Mouse (Mus musculus) MEL (cell line): ENCODE measurements at regions not wholly inside any gene's neighbourhood (a gene's known extent, or its start where the extent isn't known, plus 50 kb on each side); places are given as distances from the start of the nearest gene placed in this dataset.

ENCODE experiments used
- DNase-seq: peaks from one replicate; pipeline ENCODE4 v3.0.0; 2011; ENCODE audit warnings: low read depth, low spot score
- H3K27ac ChIP-seq: 2 replicates; pipeline ENCODE4 v1.5.1; 2012; ENCODE audit warnings: low read depth, mild to moderate bottlenecking, control low read depth, low read length, moderate library complexity; ENCODE audit not compliant: control insufficient read depth
- H3K27me3 ChIP-seq, 2 experiments: fragments of 150-350 bp in 1 of 2; sonication (generic) in 1 of 2; 2 replicates each; pipeline ENCODE4 v1.6.1; 2012; ENCODE audit warnings: low read length in 2 of 2, mild to moderate bottlenecking in 2 of 2, improper control_type of control experiment in 1 of 2, moderate library complexity in 1 of 2; ENCODE audit not compliant: insufficient read depth in 2 of 2, control insufficient read depth in 1 of 2
- H3K36me3 ChIP-seq, 2 experiments: 2 replicates each; pipeline ENCODE4 v1.6.1; 2012 to 2014; ENCODE audit warnings: low read length in 2 of 2, improper control_type of control experiment in 1 of 2, inconsistent platforms in 1 of 2, mild to moderate bottlenecking in 1 of 2; ENCODE audit not compliant: insufficient read depth in 2 of 2, control insufficient read depth in 1 of 2
- H3K4me1 ChIP-seq, 2 experiments: fragments of 150-350 bp in 1 of 2; sonication (generic) in 1 of 2; 2 replicates each; pipeline ENCODE4 v1.6.1; 2012; ENCODE audit warnings: low read length in 2 of 2, improper control_type of control experiment in 1 of 2, mild to moderate bottlenecking in 1 of 2; ENCODE audit not compliant: insufficient read depth in 2 of 2, control insufficient read depth in 1 of 2
- H3K4me3 ChIP-seq, 2 experiments: fragments of 150-350 bp in 1 of 2; sonication (generic) in 1 of 2; 2 replicates each; pipeline ENCODE4 v1.5.1; 2012; ENCODE audit warnings: low read depth in 2 of 2, low read length in 2 of 2, mild to moderate bottlenecking in 2 of 2, moderate library complexity in 2 of 2, control low read depth in 1 of 2, improper control_type of control experiment in 1 of 2; ENCODE audit not compliant: control insufficient read depth in 1 of 2, insufficient read depth in 1 of 2
- H3K79me2 ChIP-seq: 2 replicates; pipeline ENCODE4 v1.6.1; 2012; ENCODE audit warnings: mild to moderate bottlenecking, low read length, moderate library complexity; ENCODE audit not compliant: control insufficient read depth, poor library complexity, insufficient read depth
- H3K9ac ChIP-seq: 2 replicates; pipeline ENCODE4 v1.6.1; 2012; ENCODE audit warnings: low read depth, mild to moderate bottlenecking, control low read depth, low read length, moderate library complexity; ENCODE audit not compliant: control insufficient read depth, poor library complexity, severe bottlenecking
- H3K9me3 ChIP-seq: fragments of 150-350 bp; sonication (generic); replicated peaks from 2 replicates; pipeline ENCODE4 v1.6.1; 2012; ENCODE audit warnings: mild to moderate bottlenecking, low read length, improper control_type of control experiment, moderate library complexity; ENCODE audit not compliant: insufficient read depth
- CHD2 ChIP-seq: IDR thresholded peaks from 2 replicates; pipeline ENCODE4 v1.6.1; 2011; ENCODE audit warnings: low read length, improper control_type of control experiment
- CTCF ChIP-seq, 3 experiments: IDR thresholded peaks in 2 of 3; conservative IDR thresholded peaks in 1 of 3; 2 replicates each; pipeline ENCODE4 v1.5.1; 2011 to 2012; ENCODE audit warnings: low read length in 3 of 3, low read depth in 2 of 3, mild to moderate bottlenecking in 2 of 3, improper control_type of control experiment in 1 of 3, inconsistent platforms in 1 of 3, mixed read lengths in 1 of 3, moderate library complexity in 1 of 3; ENCODE audit not compliant: control insufficient read depth in 1 of 3, insufficient read depth in 1 of 3, poor library complexity in 1 of 3, severe bottlenecking in 1 of 3
- E2F4 ChIP-seq: IDR thresholded peaks from 2 replicates; pipeline ENCODE4 v1.6.1; 2011; ENCODE audit warnings: low read depth, low read length, improper control_type of control experiment, borderline replicate concordance
- EP300 ChIP-seq, 2 experiments: IDR thresholded peaks; 2 replicates each; pipeline ENCODE4 v1.6.1; 2011; ENCODE audit warnings: improper control_type of control experiment in 2 of 2, low read length in 2 of 2, low read depth in 1 of 2, mild to moderate bottlenecking in 1 of 2
- ETS1 ChIP-seq: IDR thresholded peaks from 2 replicates; pipeline ENCODE4 v1.6.1; 2012; ENCODE audit warnings: low read depth, mild to moderate bottlenecking, inconsistent platforms, low read length, improper control_type of control experiment, moderate library complexity
- GABPA ChIP-seq: IDR thresholded peaks from 2 replicates; pipeline ENCODE4 v1.6.1; 2012; ENCODE audit warnings: low read depth, mild to moderate bottlenecking, inconsistent platforms, low read length, improper control_type of control experiment, moderate library complexity
- HCFC1 ChIP-seq: IDR thresholded peaks from 2 replicates; pipeline ENCODE4 v1.6.1; 2012; ENCODE audit warnings: low read depth, mild to moderate bottlenecking, inconsistent platforms, low read length, improper control_type of control experiment, moderate library complexity
- KAT2A ChIP-seq: conservative IDR thresholded peaks from 2 replicates; pipeline ENCODE4 v1.6.1; 2012; ENCODE audit warnings: low read depth, low read length, improper control_type of control experiment, inconsistent platforms
- MAFK ChIP-seq: IDR thresholded peaks from 2 replicates; pipeline ENCODE4 v1.6.1; 2011; ENCODE audit warnings: low read depth, mild to moderate bottlenecking, low read length, improper control_type of control experiment, borderline replicate concordance
- MEF2A ChIP-seq: IDR thresholded peaks from 2 replicates; pipeline ENCODE4 v1.6.1; 2014; ENCODE audit warnings: low read depth, mild to moderate bottlenecking, inconsistent platforms, low read length, improper control_type of control experiment; ENCODE audit not compliant: poor library complexity, insufficient replicate concordance, severe bottlenecking; ENCODE audit errors: extremely low read depth
- MXI1 ChIP-seq: IDR thresholded peaks from 2 replicates; pipeline ENCODE4 v1.6.1; 2011; ENCODE audit warnings: mild to moderate bottlenecking, low read depth, low read length, improper control_type of control experiment
- MYB ChIP-seq: IDR thresholded peaks from 2 replicates; pipeline ENCODE4 v1.6.1; 2011; ENCODE audit warnings: mild to moderate bottlenecking, low read depth, low read length, improper control_type of control experiment
- MYC ChIP-seq: IDR thresholded peaks from 2 replicates; pipeline ENCODE4 v1.6.1; 2011; ENCODE audit warnings: low read depth, mild to moderate bottlenecking, low read length, improper control_type of control experiment, moderate library complexity
- POLR2AphosphoS5 ChIP-seq: IDR thresholded peaks from 2 replicates; pipeline ENCODE4 v1.6.1; 2012; ENCODE audit warnings: low read depth, borderline replicate concordance, mild to moderate bottlenecking, inconsistent platforms, low read length, moderate library complexity, mixed read lengths
- RAD21 ChIP-seq: IDR thresholded peaks from 2 replicates; pipeline ENCODE4 v1.6.1; 2011; ENCODE audit warnings: mild to moderate bottlenecking, low read depth, low read length, improper control_type of control experiment
- SIN3A ChIP-seq: IDR thresholded peaks from 2 replicates; pipeline ENCODE4 v1.6.1; 2012; ENCODE audit warnings: low read length, improper control_type of control experiment, inconsistent platforms
- TCF12 ChIP-seq: IDR thresholded peaks from 2 replicates; pipeline ENCODE4 v1.6.1; 2014; ENCODE audit warnings: low read depth, mild to moderate bottlenecking, inconsistent platforms, low read length, improper control_type of control experiment, moderate library complexity
- UBTF ChIP-seq: IDR thresholded peaks from 2 replicates; pipeline ENCODE4 v1.6.1; 2012; ENCODE audit warnings: low read depth, mild to moderate bottlenecking, inconsistent platforms, low read length, improper control_type of control experiment, moderate library complexity, borderline replicate concordance; ENCODE audit not compliant: insufficient read depth
- USF2 ChIP-seq, 2 experiments: IDR thresholded peaks; 2 replicates each; pipeline ENCODE4 v1.6.1; 2011 to 2012; ENCODE audit warnings: improper control_type of control experiment in 2 of 2, low read length in 2 of 2, borderline replicate concordance in 1 of 2, inconsistent platforms in 1 of 2, low read depth in 1 of 2, mild to moderate bottlenecking in 1 of 2; ENCODE audit not compliant: insufficient read depth in 1 of 2
- ZC3H11A ChIP-seq: IDR thresholded peaks from 2 replicates; pipeline ENCODE4 v1.6.1; 2012; ENCODE audit warnings: low read depth, mild to moderate bottlenecking, inconsistent platforms, low read length, improper control_type of control experiment
- ZNF384 ChIP-seq: IDR thresholded peaks from 2 replicates; pipeline ENCODE4 v1.6.1; 2012; ENCODE audit warnings: low read depth, mild to moderate bottlenecking, inconsistent platforms, low read length, improper control_type of control experiment

DNA sequence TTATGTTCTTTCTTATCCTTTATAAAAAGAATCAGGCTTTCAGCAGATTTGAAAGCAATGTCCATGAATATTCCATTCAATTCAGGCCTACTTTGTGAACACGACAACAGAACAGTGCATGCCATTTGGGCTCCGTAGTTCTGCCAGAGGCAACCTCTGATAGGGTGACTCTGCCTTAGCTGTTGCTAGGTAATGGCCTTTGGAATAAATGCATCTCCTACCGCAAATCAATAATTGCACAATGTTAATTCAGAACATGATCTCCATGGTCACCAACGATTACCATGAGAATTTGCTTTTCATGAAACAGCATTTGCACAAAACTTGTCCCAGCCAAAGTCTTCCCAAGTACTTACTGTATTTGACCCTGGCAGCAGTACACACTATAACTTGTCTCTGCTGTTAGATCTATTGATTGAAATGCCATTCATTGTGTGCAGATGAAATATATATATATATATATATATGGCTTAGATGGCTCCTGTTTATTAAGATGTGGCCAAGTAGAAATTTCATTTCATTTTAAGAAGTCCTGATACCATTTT, 195.3 kb downstream of the Ptbp2 start:
- Histone ChIP-seq H3K27ac (no peak overlapping the region), H3K9me3 (no peaks in the 10 kb centered on the region), H3K27me3 (no peaks in the 10 kb centered on the region), H3K4me1 (no peaks in the 10 kb centered on the region), H3K4me3 (no peak overlapping the region), H3K36me3 (no peaks in the 10 kb centered on the region), H3K79me2 (no peaks in the 10 kb centered on the region), H3K9ac (no peak overlapping the region)
- DNase-seq, result no peak
- TF ChIP-seq KAT2A (no peak), UBTF (no peak), RAD21 (no peak), ZNF384 (no peak), MYB (no peak), USF2 (IDR thresholded peaks at IDR 0.05; ENCODE audit: borderline replicate concordance in 1 of 2, insufficient read depth in 1 of 2, low read depth in 1 of 2, low read length in 2 of 2) (no peak), TCF12 (no peak)

GRCm38 (mm10) chr3:119587971-119588370, 196.3 kb downstream of the Ptbp2 start:
- H3K9ac ChIP-seq, result no peak overlapping the region
- H3K4me1 ChIP-seq, result no peaks in the 10 kb centered on the region
- H3K27ac ChIP-seq, result no peak overlapping the region
- H3K4me3 ChIP-seq, result no peak overlapping the region
- no peaks in the 10 kb centered on the region for H3K36me3 ChIP-seq
- TF ChIP-seq POLR2AphosphoS5, result no peak
- no peak for TF ChIP-seq CTCF (IDR thresholded peaks at IDR 0.05 in 2 of 3, conservative IDR thresholded peaks at IDR 0.05 in 1 of 3; ENCODE audit: control insufficient read depth in 1 of 3, insufficient read depth in 1 of 3, low read depth in 2 of 3, low read length in 3 of 3, poor library complexity in 1 of 3, severe bottlenecking in 1 of 3)
- TF ChIP-seq ZC3H11A, result no peak
- TF ChIP-seq KAT2A, result no peak
- no peak for TF ChIP-seq UBTF
- TF ChIP-seq SIN3A, result no peak
- TF ChIP-seq RAD21, result no peak
- no peak for TF ChIP-seq EP300 (IDR thresholded peaks at IDR 0.05; ENCODE audit: low read depth in 1 of 2, low read length in 2 of 2)
- no peak for TF ChIP-seq E2F4
- no peak for TF ChIP-seq MXI1
- no peak for TF ChIP-seq MYC
- TF ChIP-seq MAFK, result no peak
- no peak for TF ChIP-seq ETS1
- no peak for TF ChIP-seq MEF2A
- no peak for TF ChIP-seq GABPA
- no peak for TF ChIP-seq CHD2
- TF ChIP-seq HCFC1, result no peak
- H3K79me2 ChIP-seq, result no peaks in the 10 kb centered on the region
- no peaks in the 10 kb centered on the region for H3K27me3 ChIP-seq
- DNase-seq, result no peak
- H3K9me3 ChIP-seq, result no peaks in the 10 kb centered on the region
